Mouse (Mus musculus) hindbrain, embryonic 14.5 days (tissue): Measurements from ENCODE around the gene Btbd35f13. TPM values are rescaled to one million over a fixed set of nuclear protein-coding genes. Genes with fewer than 3 reads are reported as not detected.
"Not testable (repeated sequence)": the region's sequence is repeated elsewhere in the genome, so short reads cannot be mapped to it uniquely, and the experiment has no call there.

Experiments used
- ATAC-seq: fragments of 200-750 bp; cut with Nextera tagmentation; 2 replicates; pipeline ENCODE4 v1.8.0; 2017; ENCODE audit warnings: moderate number of reproducible peaks, mild to moderate bottlenecking, moderate TSS enrichment, moderate library complexity; ENCODE audit not compliant: low FRiP score
- DNase-seq: peaks from one replicate; pipeline ENCODE4 v3.0.0-alpha.2; 2015; ENCODE audit warnings: low spot score
- H3K27ac ChIP-seq: fragments of 300-500 bp; sonication (generic); 2 replicates; pipeline ENCODE4 v1.5.1; 2014; ENCODE audit warnings: mild to moderate bottlenecking, moderate library complexity
- H3K27me3 ChIP-seq: fragments of 300-500 bp; sonication (generic); 2 replicates; pipeline ENCODE4 v1.6.1; 2014; ENCODE audit warnings: mild to moderate bottlenecking, low read length, mixed read lengths; ENCODE audit not compliant: control insufficient read depth, insufficient read depth
- H3K36me3 ChIP-seq: fragments of 300-500 bp; sonication (generic); replicated peaks from 2 replicates; pipeline ENCODE4 v1.6.1; 2014; ENCODE audit not compliant: control insufficient read depth, insufficient read depth
- H3K4me1 ChIP-seq: fragments of 300-500 bp; sonication (generic); replicated peaks from 2 replicates; pipeline ENCODE4 v1.6.1; 2014; ENCODE audit warnings: antibody characterized with exemption, low read length, mixed read lengths; ENCODE audit not compliant: control insufficient read depth, insufficient read depth
- H3K4me2 ChIP-seq: fragments of 300-500 bp; sonication (generic); replicated peaks from 2 replicates; pipeline ENCODE4 v1.6.1; 2014; ENCODE audit warnings: mild to moderate bottlenecking, moderate library complexity
- H3K4me3 ChIP-seq: fragments of 300-500 bp; sonication (generic); replicated peaks from 2 replicates; pipeline ENCODE4 v1.5.1; 2014; ENCODE audit warnings: mild to moderate bottlenecking, low read length
- H3K9ac ChIP-seq: fragments of 300-500 bp; sonication (generic); 2 replicates; pipeline ENCODE4 v1.6.1; 2014
- H3K9me3 ChIP-seq: fragments of 300-500 bp; sonication (generic); 2 replicates; pipeline ENCODE4 v1.6.1; 2016; ENCODE audit warnings: low read length; ENCODE audit not compliant: control insufficient read depth
- WGBS: fragments of 180-500 bp; shearing (Covaris S2); extraction: QIAGEN DNeasy Blood & Tissue Kit; methylation state at CpG from one replicate; pipeline ENCODE4 v1.1.7; 2014; 5-methylcytosine and 5-hydroxymethylcytosine counted together
- polyA plus RNA-seq: library from polyadenylated mRNA; unstranded; fragments of >200 nt; fragmentation: Nextera tagmentation; extraction: Ambion mirVana; gene quantifications from 2 replicates; pipeline ENCODE4 v1.2.1, GENCODE M21; 2014

Gene Btbd35f13
- not detected in 2 replicates for polyA plus RNA-seq

- H3K4me1 ChIP-seq, ATAC-seq, H3K4me3 ChIP-seq, H3K9me3 ChIP-seq, DNase-seq, H3K27ac ChIP-seq, H3K4me2 ChIP-seq, H3K27me3 ChIP-seq, H3K9ac ChIP-seq, H3K36me3 ChIP-seq: not testable (repeated sequence)
- 85% methylated on average over 2 of the region's 3 CpGs for WGBS
Observed at GRCm38 (mm10) chrX:33656872-33657271, at the start of gene Btbd35f13. Gene Btbd35f13 (plus strand): TSS chrX:33657172.

- WGBS: no CpG with 5 or more reads among the region's 3 CpGs
Observed at GRCm38 (mm10) chrX:33702249-33702648, 45.3 kb downstream of the Btbd35f13 start, which contains the start of gene Btbd35f14. Gene Btbd35f14 (minus strand): TSS chrX:33702349.

More at GRCm38 (mm10) chrX:33702249-33702648, 45.3 kb downstream of the Btbd35f13 start, which contains the start of gene Btbd35f14:
- H3K36me3 ChIP-seq, H3K4me3 ChIP-seq, H3K27me3 ChIP-seq, H3K27ac ChIP-seq, H3K9me3 ChIP-seq, ATAC-seq, H3K9ac ChIP-seq, H3K4me2 ChIP-seq, DNase-seq, H3K4me1 ChIP-seq: not testable (repeated sequence)

Other genes starting within 250 kb of the Btbd35f13 start
- gene Btbd35f15, start 79.9 kb upstream of the Btbd35f13 start, polyA plus RNA-seq: not detected in 2 replicates
- not detected in 2 replicates for gene Btbd35f14, start 45.2 kb downstream of the Btbd35f13 start, polyA plus RNA-seq